Mouse (Mus musculus) brain, embryonic 14.5 days (tissue): ENCODE results near the gene Gm16223.

ENCODE experiments used
- CTCF ChIP-seq: fragments of 200-500 bp; IDR thresholded peaks from 2 replicates; pipeline ENCODE4 v1.5.1; 2012; ENCODE audit warnings: inconsistent platforms, mild to moderate bottlenecking, moderate library complexity, borderline replicate concordance; ENCODE audit not compliant: insufficient read depth, insufficient read length; ENCODE audit errors: extremely low read depth
- POLR2A ChIP-seq: fragments of 200-500 bp; IDR thresholded peaks from 2 replicates; pipeline ENCODE4 v1.6.1; 2012; ENCODE audit warnings: mild to moderate bottlenecking, inconsistent platforms, borderline replicate concordance; ENCODE audit not compliant: poor library complexity, insufficient read depth, insufficient read length, severe bottlenecking; ENCODE audit errors: extremely low read depth

GRCm38 (mm10) chr5:42207456-42208122 lies 139.8 kb downstream of the Gm16223 start:
- no peak for TF ChIP-seq POLR2A
- no peak for TF ChIP-seq CTCF
